Mouse (Mus musculus) forebrain, embryonic 11.5 days (tissue): ENCODE measurements around the gene Krt80. TPM values are rescaled to one million over a fixed set of nuclear protein-coding genes. Genes with fewer than 3 reads are reported as not detected.

Experiments used
- ATAC-seq: fragments of 200-750 bp; cut with Nextera tagmentation; replicated peaks from 2 replicates; pipeline ENCODE4 v1.8.0; 2017; ENCODE audit warnings: moderate TSS enrichment; ENCODE audit not compliant: low FRiP score
- DNase-seq: peaks from one replicate; pipeline ENCODE4 v3.0.0-alpha.2; 2017; ENCODE audit warnings: low spot score
- H3K27ac ChIP-seq: fragments of 300-500 bp; sonication (generic); 2 replicates; pipeline ENCODE4 v1.5.1; 2014; ENCODE audit warnings: low read depth, low read length
- H3K27me3 ChIP-seq: fragments of 300-500 bp; sonication (generic); 2 replicates; pipeline ENCODE4 v1.6.1; 2014; ENCODE audit warnings: mild to moderate bottlenecking, low read length, mixed read lengths; ENCODE audit not compliant: control insufficient read depth, insufficient read depth
- H3K36me3 ChIP-seq: fragments of 300-500 bp; sonication (generic); 2 replicates; pipeline ENCODE4 v1.6.1; 2014; ENCODE audit warnings: mild to moderate bottlenecking, low read length, moderate library complexity, mixed read lengths; ENCODE audit not compliant: control insufficient read depth, insufficient read depth
- H3K4me1 ChIP-seq: fragments of 300-500 bp; sonication (generic); replicated peaks from 2 replicates; pipeline ENCODE4 v1.6.1; 2014; ENCODE audit warnings: low read length, mixed read lengths; ENCODE audit not compliant: control insufficient read depth, insufficient read depth
- H3K4me2 ChIP-seq: fragments of 300-500 bp; sonication (generic); 2 replicates; pipeline ENCODE4 v1.6.1; 2014; ENCODE audit warnings: low read depth, mild to moderate bottlenecking, low read length, moderate library complexity, mixed read lengths; ENCODE audit not compliant: severe bottlenecking
- H3K4me3 ChIP-seq: fragments of 300-500 bp; sonication (generic); 2 replicates; pipeline ENCODE4 v1.5.1; 2014; ENCODE audit warnings: low read depth, low read length
- H3K9ac ChIP-seq: fragments of 300-500 bp; sonication (generic); 2 replicates; pipeline ENCODE4 v1.6.1; 2014; ENCODE audit warnings: low read length
- H3K9me3 ChIP-seq: fragments of 300-500 bp; sonication (generic); 2 replicates; pipeline ENCODE4 v1.6.1; 2016; ENCODE audit warnings: low read length, mixed read lengths; ENCODE audit not compliant: control insufficient read depth
- WGBS: fragments of 180-500 bp; shearing (Covaris S2); extraction: QIAGEN DNeasy Blood & Tissue Kit; methylation state at CpG from one replicate; pipeline ENCODE4 v1.1.7; 2014; 5-methylcytosine and 5-hydroxymethylcytosine counted together
- polyA plus RNA-seq: library from polyadenylated mRNA; unstranded; fragments of >200 nt; fragmentation: Nextera tagmentation; extraction: Ambion mirVana; gene quantifications from 2 replicates; pipeline ENCODE4 v1.2.1, GENCODE M21; 2014

Krt80 gene
- polyA plus RNA-seq, 1 experiment from 2014 or later, result not detected

GRCm38 (mm10) chr15:101396921-101397320 is 27.0 kb upstream of the Krt80 start:
- Histone ChIP-seq H3K4me1 (no peaks in the 10 kb centered on the region), H3K9me3 (no peaks in the 10 kb centered on the region), H3K4me2 (no peak overlapping the region), H3K27me3 (no peaks in the 10 kb centered on the region), H3K27ac (no peak overlapping the region), H3K36me3 (no peaks in the 10 kb centered on the region), H3K9ac (no peak overlapping the region), H3K4me3 (no peak overlapping the region)
- DNase-seq (no peak), ATAC-seq (no peak)
- WGBS, result 86% methylated on average over 3 of the region's 3 CpGs

- no peaks in the 10 kb centered on the region for H3K9me3 ChIP-seq
- H3K4me2 ChIP-seq, result no peak overlapping the region
- H3K36me3 ChIP-seq, result no peaks in the 10 kb centered on the region
- no peak for DNase-seq
- 75% methylated on average over 7 of the region's 7 CpGs for WGBS
- no peak overlapping the region for H3K4me3 ChIP-seq
- no peaks in the 10 kb centered on the region for H3K4me1 ChIP-seq
- no peak overlapping the region for H3K9ac ChIP-seq
- no peaks in the 10 kb centered on the region for H3K27me3 ChIP-seq
- no peak overlapping the region for H3K27ac ChIP-seq
- no peak for ATAC-seq
Measured at GRCm38 (mm10) chr15:101396466-101396865, 26.5 kb upstream of the Krt80 start.

- H3K27me3 ChIP-seq, result no peaks in the 10 kb centered on the region
- no peak for ATAC-seq
- no peaks in the 10 kb centered on the region for H3K4me1 ChIP-seq
- no peak overlapping the region for H3K27ac ChIP-seq
- H3K4me3 ChIP-seq, result no peak overlapping the region
- H3K9me3 ChIP-seq, result no peaks in the 10 kb centered on the region
- no peak overlapping the region for H3K4me2 ChIP-seq
- H3K36me3 ChIP-seq, result no peaks in the 10 kb centered on the region
- no peak overlapping the region for H3K9ac ChIP-seq
- 61% methylated on average over 7 of the region's 7 CpGs for WGBS
- no peak for DNase-seq
Measured at GRCm38 (mm10) chr15:101394908-101395307, 24.9 kb upstream of the Krt80 start.

- DNase-seq (no peak), ATAC-seq (no peak)
- H3K4me1 ChIP-seq, result no peaks in the 10 kb centered on the region
- H3K27ac ChIP-seq, result no peak overlapping the region
- no peaks in the 10 kb centered on the region for H3K36me3 ChIP-seq
- H3K9me3 ChIP-seq, result no peaks in the 10 kb centered on the region
- H3K27me3 ChIP-seq, result no peaks in the 10 kb centered on the region
- no peak overlapping the region for H3K4me3 ChIP-seq
- no peak overlapping the region for H3K9ac ChIP-seq
- WGBS, result 89% methylated on average over 5 of the region's 5 CpGs
- no peak overlapping the region for H3K4me2 ChIP-seq
Measured at GRCm38 (mm10) chr15:101392251-101392650, 22.3 kb upstream of the Krt80 start.

GRCm38 (mm10) chr15:101390203-101390602 is 20.2 kb upstream of the Krt80 start:
- H3K9me3 ChIP-seq, result no peaks in the 10 kb centered on the region
- no peak overlapping the region for H3K4me3 ChIP-seq
- no peak overlapping the region for H3K4me2 ChIP-seq
- H3K27ac ChIP-seq, result no peak overlapping the region
- ATAC-seq, result no peak
- DNase-seq, result no peak
- H3K27me3 ChIP-seq, result no peaks in the 10 kb centered on the region
- H3K36me3 ChIP-seq, result no peaks in the 10 kb centered on the region
- H3K4me1 ChIP-seq, result no peaks in the 10 kb centered on the region
- no peak overlapping the region for H3K9ac ChIP-seq
- WGBS, result 77% methylated on average over 5 of the region's 5 CpGs

- Histone ChIP-seq H3K4me1 (no peaks in the 10 kb centered on the region), H3K36me3 (no peaks in the 10 kb centered on the region), H3K9me3 (no peaks in the 10 kb centered on the region), H3K4me2 (no peak overlapping the region), H3K27me3 (no peaks in the 10 kb centered on the region), H3K27ac (no peak overlapping the region), H3K4me3 (no peak overlapping the region), H3K9ac (no peak overlapping the region)
- WGBS, result 61% methylated on average over 5 of the region's 5 CpGs
- ATAC-seq, result no peak
- DNase-seq, result no peak
Measured at GRCm38 (mm10) chr15:101388034-101388541, 18.1 kb upstream of the Krt80 start.

- 54% methylated on average over 3 of the region's 3 CpGs for WGBS
- Histone ChIP-seq H3K4me1 (no peaks in the 10 kb centered on the region), H3K4me2 (no peak overlapping the region), H3K27ac (no peak overlapping the region), H3K9ac (no peak overlapping the region), H3K4me3 (no peak overlapping the region), H3K27me3 (no peaks in the 10 kb centered on the region), H3K36me3 (no peaks in the 10 kb centered on the region), H3K9me3 (no peaks in the 10 kb centered on the region)
- ATAC-seq (no peak), DNase-seq (no peak)
Measured at GRCm38 (mm10) chr15:101387176-101387575, 17.2 kb upstream of the Krt80 start.

- H3K27me3 ChIP-seq, result no peaks in the 10 kb centered on the region
- H3K27ac ChIP-seq, result no peak overlapping the region
- no peak overlapping the region for H3K4me2 ChIP-seq
- no peak for ATAC-seq
- DNase-seq, result no peak
- H3K9me3 ChIP-seq, result no peaks in the 10 kb centered on the region
- H3K4me3 ChIP-seq, result no peak overlapping the region
- H3K36me3 ChIP-seq, result no peaks in the 10 kb centered on the region
- no peaks in the 10 kb centered on the region for H3K4me1 ChIP-seq
- no peak overlapping the region for H3K9ac ChIP-seq
- 91% methylated on average over 6 of the region's 6 CpGs for WGBS
Measured at GRCm38 (mm10) chr15:101385064-101385463, 15.1 kb upstream of the Krt80 start.

- Histone ChIP-seq H3K27ac (no peak overlapping the region), H3K9ac (no peak overlapping the region), H3K9me3 (no peaks in the 10 kb centered on the region), H3K4me1 (no peaks in the 10 kb centered on the region), H3K4me2 (no peak overlapping the region), H3K27me3 (no peaks in the 10 kb centered on the region), H3K4me3 (no peak overlapping the region), H3K36me3 (no peaks in the 10 kb centered on the region)
- WGBS, result 85% methylated on average over 7 of the region's 7 CpGs
- DNase-seq (no peak), ATAC-seq (no peak)
Measured at GRCm38 (mm10) chr15:101384610-101385009, 14.6 kb upstream of the Krt80 start.
